Mouse (Mus musculus): Measurements from ENCODE around the gene Kcnma1. TPM values are rescaled to one million over a fixed set of nuclear protein-coding genes. Genes with fewer than 3 reads are reported as not detected.

Gene Kcnma1
- polyA plus RNA-seq, 1 experiment from 2014 or later = 0.31 TPM

GRCm38 (mm10) chr14:23748011-23748410 lies 266.3 kb downstream of the Kcnma1 start:
- Histone ChIP-seq H3K9ac (ENCODE audit: low read length) (no peak overlapping the region), H3K27me3 (ENCODE audit: control insufficient read depth, insufficient read depth, low read length) (peaks cover 3% of the 10 kb centered on the region; the same call in 1 of the 2 replicates)
- 55% methylated on average over 2 of the region's 2 CpGs for WGBS

GRCm38 (mm10) chr14:23746976-23747375 lies 267.3 kb downstream of the Kcnma1 start:
- 79% methylated on average over 4 of the region's 4 CpGs for WGBS
- H3K4me2 ChIP-seq (ENCODE audit: low read length) = no peak overlapping the region
- ATAC-seq (ENCODE audit: insufficient number of reproducible peaks, insufficient read depth, low FRiP score, low read depth) = no peak

More at GRCm38 (mm10) chr14:23748011-23748410, 266.3 kb downstream of the Kcnma1 start:
- no peak overlapping the region for H3K4me2 ChIP-seq (ENCODE audit: low read length)
- H3K4me1 ChIP-seq (ENCODE audit: control insufficient read depth in 2 of 2, insufficient read depth in 2 of 2, low read length in 2 of 2) = no peaks in the 10 kb centered on the region; a peak in 1 of 4 replicates
- no peaks in the 10 kb centered on the region for H3K9me3 ChIP-seq (ENCODE audit: control insufficient read depth, low read length)
- ATAC-seq (ENCODE audit: insufficient number of reproducible peaks, insufficient read depth, low FRiP score, low read depth) = no peak
- H3K27ac ChIP-seq (replicated peaks in 1 of 2; ENCODE audit: control insufficient read depth in 1 of 2, insufficient read depth in 1 of 2, low read depth in 2 of 2, low read length in 2 of 2) = no peak overlapping the region
- H3K4me3 ChIP-seq (ENCODE audit: control insufficient read depth in 1 of 2, insufficient read depth in 1 of 2, low read depth in 1 of 2, low read length in 2 of 2) = no peak overlapping the region
- H3K36me3 ChIP-seq (ENCODE audit: control insufficient read depth, insufficient read depth, low read length) = no peaks in the 10 kb centered on the region

GRCm38 (mm10) chr14:23741531-23741930 lies 272.8 kb downstream of the Kcnma1 start:
- Histone ChIP-seq H3K9ac (ENCODE audit: low read length) (no peak overlapping the region), H3K4me3 (ENCODE audit: control insufficient read depth in 1 of 2, insufficient read depth in 1 of 2, low read depth in 1 of 2, low read length in 2 of 2) (no peak overlapping the region), H3K36me3 (ENCODE audit: control insufficient read depth, insufficient read depth, low read length) (no peaks in the 10 kb centered on the region), H3K27me3 (ENCODE audit: control insufficient read depth, insufficient read depth, low read length) (no peaks in the 10 kb centered on the region; the same call in 1 of the 2 replicates), H3K4me1 (ENCODE audit: control insufficient read depth in 2 of 2, insufficient read depth in 2 of 2, low read length in 2 of 2) (no peaks in the 10 kb centered on the region), H3K4me2 (ENCODE audit: low read length) (no peak overlapping the region), H3K27ac (replicated peaks in 1 of 2; ENCODE audit: control insufficient read depth in 1 of 2, insufficient read depth in 1 of 2, low read depth in 2 of 2, low read length in 2 of 2) (no peak overlapping the region), H3K9me3 (ENCODE audit: control insufficient read depth, low read length) (no peaks in the 10 kb centered on the region)
- no peak for ATAC-seq (ENCODE audit: insufficient number of reproducible peaks, insufficient read depth, low FRiP score, low read depth)

More at GRCm38 (mm10) chr14:23746976-23747375, 267.3 kb downstream of the Kcnma1 start:
- Histone ChIP-seq H3K4me1 (ENCODE audit: control insufficient read depth in 2 of 2, insufficient read depth in 2 of 2, low read length in 2 of 2) (no peaks in the 10 kb centered on the region; a peak in 1 of 4 replicates), H3K36me3 (ENCODE audit: control insufficient read depth, insufficient read depth, low read length) (no peaks in the 10 kb centered on the region), H3K9ac (ENCODE audit: low read length) (no peak overlapping the region), H3K27ac (replicated peaks in 1 of 2; ENCODE audit: control insufficient read depth in 1 of 2, insufficient read depth in 1 of 2, low read depth in 2 of 2, low read length in 2 of 2) (no peak overlapping the region), H3K27me3 (ENCODE audit: control insufficient read depth, insufficient read depth, low read length) (peaks cover 3% of the 10 kb centered on the region; the same call in 1 of the 2 replicates), H3K4me3 (ENCODE audit: control insufficient read depth in 1 of 2, insufficient read depth in 1 of 2, low read depth in 1 of 2, low read length in 2 of 2) (no peak overlapping the region), H3K9me3 (ENCODE audit: control insufficient read depth, low read length) (no peaks in the 10 kb centered on the region)

DNA sequence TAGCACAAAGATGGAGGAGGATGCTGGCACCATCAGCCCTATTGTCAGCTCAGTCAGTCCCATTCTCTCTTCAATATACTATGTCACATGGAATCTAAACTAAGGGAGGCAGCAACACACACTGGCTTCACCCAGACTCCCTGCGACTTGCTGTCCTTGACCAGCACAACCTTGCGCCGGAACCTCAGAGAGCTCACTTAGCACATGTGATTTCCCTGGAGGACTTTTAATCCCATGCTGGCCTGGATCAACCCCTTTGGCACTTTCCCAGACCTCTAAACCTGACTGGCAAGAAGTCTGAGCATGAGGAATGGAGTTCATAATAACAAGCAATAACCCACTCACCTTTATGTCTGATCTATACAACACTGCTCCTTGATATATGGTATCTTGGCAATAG lies 280.1 kb downstream of the Kcnma1 start:
- peaks cover 5% of the 10 kb centered on the region; the same call in 1 of the 2 replicates for H3K27me3 ChIP-seq (ENCODE audit: control insufficient read depth, insufficient read depth, low read length)
- H3K27ac ChIP-seq (replicated peaks in 1 of 2; ENCODE audit: control insufficient read depth in 1 of 2, insufficient read depth in 1 of 2, low read depth in 2 of 2, low read length in 2 of 2) = no peak overlapping the region
- no peaks in the 10 kb centered on the region for H3K4me1 ChIP-seq (ENCODE audit: control insufficient read depth in 2 of 2, insufficient read depth in 2 of 2, low read length in 2 of 2)
- no peak overlapping the region for H3K9ac ChIP-seq (ENCODE audit: low read length)
- no peaks in the 10 kb centered on the region for H3K9me3 ChIP-seq (ENCODE audit: control insufficient read depth, low read length)
- no peak overlapping the region for H3K4me2 ChIP-seq (ENCODE audit: low read length)
- no peak overlapping the region for H3K4me3 ChIP-seq (ENCODE audit: control insufficient read depth in 1 of 2, insufficient read depth in 1 of 2, low read depth in 1 of 2, low read length in 2 of 2)
- no peak for ATAC-seq (ENCODE audit: insufficient number of reproducible peaks, insufficient read depth, low FRiP score, low read depth)
- WGBS = 87% methylated on average over 3 of the region's 3 CpGs
- no peaks in the 10 kb centered on the region for H3K36me3 ChIP-seq (ENCODE audit: control insufficient read depth, insufficient read depth, low read length)

DNA sequence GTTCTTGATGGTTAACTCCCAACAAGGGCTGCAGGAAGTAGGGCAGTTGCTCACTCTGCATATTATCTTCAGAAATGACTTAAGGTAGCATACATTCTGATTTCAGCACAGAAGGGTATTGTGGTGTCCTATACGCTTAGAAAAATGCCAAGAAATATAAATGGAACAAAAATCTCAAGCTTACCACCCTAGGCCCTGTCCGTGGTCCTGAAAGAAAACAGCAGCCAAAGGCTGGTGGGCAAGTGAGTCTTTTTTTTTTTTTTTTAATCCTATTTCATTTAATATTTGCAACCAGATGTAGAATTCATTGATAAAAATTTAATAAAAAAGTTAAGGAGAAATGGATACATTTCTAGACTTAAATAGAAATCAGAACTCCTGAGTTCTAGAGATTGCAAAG lies 284.9 kb downstream of the Kcnma1 start:
- Histone ChIP-seq H3K4me2 (ENCODE audit: low read length) (no peak overlapping the region), H3K27me3 (ENCODE audit: control insufficient read depth, insufficient read depth, low read length) (no peaks in the 10 kb centered on the region; the same call in 1 of the 2 replicates), H3K4me3 (ENCODE audit: control insufficient read depth in 1 of 2, insufficient read depth in 1 of 2, low read depth in 1 of 2, low read length in 2 of 2) (no peak overlapping the region), H3K4me1 (ENCODE audit: control insufficient read depth in 2 of 2, insufficient read depth in 2 of 2, low read length in 2 of 2) (no peaks in the 10 kb centered on the region), H3K36me3 (ENCODE audit: control insufficient read depth, insufficient read depth, low read length) (no peaks in the 10 kb centered on the region), H3K9ac (ENCODE audit: low read length) (no peak overlapping the region), H3K9me3 (ENCODE audit: control insufficient read depth, low read length) (no peaks in the 10 kb centered on the region), H3K27ac (replicated peaks in 1 of 2; ENCODE audit: control insufficient read depth in 1 of 2, insufficient read depth in 1 of 2, low read depth in 2 of 2, low read length in 2 of 2) (no peak overlapping the region)
- WGBS = 42% methylated on average over 2 of the region's 2 CpGs
- ATAC-seq (ENCODE audit: insufficient number of reproducible peaks, insufficient read depth, low FRiP score, low read depth) = no peak

- WGBS = 79% methylated on average over 7 of the region's 7 CpGs
- no peak for ATAC-seq (ENCODE audit: insufficient number of reproducible peaks, insufficient read depth, low FRiP score, low read depth)
- Histone ChIP-seq H3K36me3 (ENCODE audit: control insufficient read depth, insufficient read depth, low read length) (no peaks in the 10 kb centered on the region), H3K27me3 (ENCODE audit: control insufficient read depth, insufficient read depth, low read length) (no peaks in the 10 kb centered on the region; the same call in 1 of the 2 replicates), H3K9ac (ENCODE audit: low read length) (no peak overlapping the region), H3K4me2 (ENCODE audit: low read length) (no peak overlapping the region), H3K9me3 (ENCODE audit: control insufficient read depth, low read length) (no peaks in the 10 kb centered on the region), H3K27ac (replicated peaks in 1 of 2; ENCODE audit: control insufficient read depth in 1 of 2, insufficient read depth in 1 of 2, low read depth in 2 of 2, low read length in 2 of 2) (no peak overlapping the region), H3K4me3 (ENCODE audit: control insufficient read depth in 1 of 2, insufficient read depth in 1 of 2, low read depth in 1 of 2, low read length in 2 of 2) (no peak overlapping the region), H3K4me1 (ENCODE audit: control insufficient read depth in 2 of 2, insufficient read depth in 2 of 2, low read length in 2 of 2) (no peaks in the 10 kb centered on the region)
Measured at GRCm38 (mm10) chr14:23723701-23724430, 290.4 kb downstream of the Kcnma1 start.

GRCm38 (mm10) chr14:23719246-23719645 lies 295.0 kb downstream of the Kcnma1 start:
- no peak overlapping the region for H3K4me3 ChIP-seq (ENCODE audit: control insufficient read depth in 1 of 2, insufficient read depth in 1 of 2, low read depth in 1 of 2, low read length in 2 of 2)

GRCm38 (mm10) chr14:23718667-23719066 lies 295.6 kb downstream of the Kcnma1 start:
- H3K4me1 ChIP-seq (ENCODE audit: control insufficient read depth in 2 of 2, insufficient read depth in 2 of 2, low read length in 2 of 2) = no peaks in the 10 kb centered on the region
- H3K27ac ChIP-seq (replicated peaks in 1 of 2; ENCODE audit: control insufficient read depth in 1 of 2, insufficient read depth in 1 of 2, low read depth in 2 of 2, low read length in 2 of 2) = no peak overlapping the region
- no peak overlapping the region for H3K4me2 ChIP-seq (ENCODE audit: low read length)
- no peaks in the 10 kb centered on the region for H3K27me3 ChIP-seq (ENCODE audit: control insufficient read depth, insufficient read depth, low read length)
- H3K36me3 ChIP-seq (ENCODE audit: control insufficient read depth, insufficient read depth, low read length) = no peaks in the 10 kb centered on the region
- ATAC-seq (ENCODE audit: insufficient number of reproducible peaks, insufficient read depth, low FRiP score, low read depth) = no peak
- H3K9ac ChIP-seq (ENCODE audit: low read length) = no peak overlapping the region
- no peaks in the 10 kb centered on the region for H3K9me3 ChIP-seq (ENCODE audit: control insufficient read depth, low read length)
- no peak overlapping the region for H3K4me3 ChIP-seq (ENCODE audit: control insufficient read depth in 1 of 2, insufficient read depth in 1 of 2, low read depth in 1 of 2, low read length in 2 of 2)
- WGBS = 78% methylated on average over 6 of the region's 6 CpGs

More at GRCm38 (mm10) chr14:23719246-23719645, 295.0 kb downstream of the Kcnma1 start:
- Histone ChIP-seq H3K9ac (ENCODE audit: low read length) (no peak overlapping the region), H3K4me2 (ENCODE audit: low read length) (no peak overlapping the region), H3K36me3 (ENCODE audit: control insufficient read depth, insufficient read depth, low read length) (no peaks in the 10 kb centered on the region), H3K9me3 (ENCODE audit: control insufficient read depth, low read length) (no peaks in the 10 kb centered on the region), H3K4me1 (ENCODE audit: control insufficient read depth in 2 of 2, insufficient read depth in 2 of 2, low read length in 2 of 2) (no peaks in the 10 kb centered on the region), H3K27me3 (ENCODE audit: control insufficient read depth, insufficient read depth, low read length) (no peaks in the 10 kb centered on the region), H3K27ac (replicated peaks in 1 of 2; ENCODE audit: control insufficient read depth in 1 of 2, insufficient read depth in 1 of 2, low read depth in 2 of 2, low read length in 2 of 2) (no peak overlapping the region)
- ATAC-seq (ENCODE audit: insufficient number of reproducible peaks, insufficient read depth, low FRiP score, low read depth) = no peak
- 76% methylated on average over 3 of the region's 3 CpGs for WGBS
